Mouse (Mus musculus) C2C12 (cell line): ENCODE data around the gene Crtc1.

ENCODE experiments used
- CEBPB ChIP-seq: IDR thresholded peaks from one replicate; pipeline ENCODE4 v1.6.1; 2011; ENCODE audit warnings: low read depth, mild to moderate bottlenecking, control low read depth, moderate library complexity
- CTCF ChIP-seq: IDR thresholded peaks from one replicate; pipeline ENCODE4 v1.5.1; 2011; ENCODE audit not compliant: control insufficient read depth, insufficient read depth, insufficient read length
- FOSL1 ChIP-seq: IDR thresholded peaks from one replicate; pipeline ENCODE4 v1.8.0; 2011; ENCODE audit warnings: mild to moderate bottlenecking, low read length; ENCODE audit not compliant: poor library complexity, insufficient read depth, severe bottlenecking
- MAX ChIP-seq: IDR thresholded peaks from one replicate; pipeline ENCODE4 v1.6.1; 2011; ENCODE audit warnings: mild to moderate bottlenecking, control low read depth
- MYOD1 ChIP-seq: IDR thresholded peaks from one replicate; pipeline ENCODE4 v1.6.1; 2011; ENCODE audit warnings: low read depth; ENCODE audit not compliant: control insufficient read depth, insufficient read length
- USF1 ChIP-seq: IDR thresholded peaks from one replicate; pipeline ENCODE4 v1.6.1; 2011; ENCODE audit warnings: low read depth, mild to moderate bottlenecking, control low read depth, moderate library complexity

DNA sequence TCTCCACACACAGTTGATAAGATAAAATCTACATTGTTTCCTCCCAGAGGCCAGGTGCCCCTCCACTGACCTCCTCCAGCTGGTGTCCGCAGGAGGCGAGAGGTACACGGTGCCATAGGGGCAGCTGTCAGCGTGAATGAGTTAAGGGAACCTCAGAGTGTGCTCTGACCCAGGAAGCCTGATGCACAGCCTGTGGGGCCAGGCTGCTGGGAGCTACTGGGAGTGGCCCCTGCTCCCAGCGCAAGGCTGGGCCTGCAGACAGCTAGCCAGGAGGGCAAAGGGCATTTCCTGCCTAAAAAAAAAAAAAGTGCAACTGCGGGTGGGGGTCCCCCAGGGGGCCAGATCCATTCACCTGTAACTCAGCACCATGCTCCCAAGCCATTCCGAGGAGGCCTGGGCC lies 34.2 kb downstream of the Crtc1 start:
- TF ChIP-seq CTCF (no peak), MAX (no peak), USF1 (no peak), MYOD1 (no peak), CEBPB (no peak), FOSL1 (no peak)
